Mouse (Mus musculus): ENCODE measurements around the gene Mtif3. TPM values are rescaled to one million over a fixed set of nuclear protein-coding genes. Genes with fewer than 3 reads are reported as not detected.
A peak's percentile ranks its signal among the peaks of the same experiment; 100 is the strongest.
"Not testable (repeated sequence)": the region's sequence is repeated elsewhere in the genome, so short reads cannot be mapped to it uniquely, and the experiment has no call there.

Mtif3 gene
- total RNA-seq, 2 experiments from 2014 or later: 18.1 to 24.9 TPM

GRCm38 (mm10) chr5:146948508-146949088 lies 15.0 kb downstream of the Mtif3 start, which contains the start of gene Gtf3a:
Gene Gtf3a, plus strand, starts transcription at chr5:146948657.
- Histone ChIP-seq H3K27ac (peak within 1 kb of the TSS; percentile 88), H3K4me3 (peak within 1 kb of the TSS; percentile 75)
- intact Hi-C loops (cut with DNase I): loop anchor here (1.0 kb wide), 1 partner anchor 11 kb away; no protein-coding TSS in a partner anchor
- DNase-seq (ENCODE audit: extremely low spot score in 1 of 2, low spot score in 2 of 2): peak; percentile 68 to 75
- TF ChIP-seq CTCF (IDR thresholded peaks at IDR 0.05): no peak

- no peak for DNase-seq (ENCODE audit: extremely low spot score in 1 of 2, low spot score in 2 of 2)
- Histone ChIP-seq H3K27ac (peak overlapping the region; percentile 88), H3K4me3 (peak overlapping the region; percentile 75)
- intact Hi-C loops (cut with DNase I): no loop called here
- TF ChIP-seq CTCF (IDR thresholded peaks at IDR 0.05): no peak
These were observed 15.5 kb downstream of the Mtif3 start for GRCm38 (mm10) chr5:146948041-146948507.

DNA sequence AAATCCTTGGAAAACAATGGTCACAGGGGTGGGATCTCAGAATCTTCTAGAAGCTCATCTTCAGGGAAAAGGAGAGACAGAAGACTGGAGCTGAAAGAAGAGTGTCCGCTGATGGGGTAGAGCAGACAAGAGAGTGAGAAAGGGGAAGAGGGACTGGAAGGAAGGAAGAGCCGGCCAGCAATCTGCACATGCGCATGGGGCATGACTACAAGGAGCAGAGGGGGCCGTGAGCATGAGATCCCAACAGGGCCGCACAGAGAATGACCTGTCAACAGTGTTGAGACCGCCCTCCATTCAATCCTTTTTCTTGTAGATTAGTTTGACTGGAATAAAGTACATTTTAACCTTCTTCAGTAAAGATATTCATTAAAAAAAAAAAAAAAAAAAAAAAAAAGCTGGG lies 16.1 kb downstream of the Mtif3 start:
- DNase-seq (ENCODE audit: extremely low spot score in 1 of 2, low spot score in 2 of 2): no peak
- intact Hi-C loops (cut with DNase I): no loop called here
- TF ChIP-seq CTCF (IDR thresholded peaks at IDR 0.05): no peak
- Histone ChIP-seq H3K27ac (no peak overlapping the region), H3K4me3 (no peak overlapping the region)

- no peak for DNase-seq (ENCODE audit: extremely low spot score in 1 of 2, low spot score in 2 of 2)
- intact Hi-C loops (cut with DNase I): no loop called here
- no peak for TF ChIP-seq CTCF (IDR thresholded peaks at IDR 0.05)
- Histone ChIP-seq H3K4me3 (no peak overlapping the region), H3K27ac (no peak overlapping the region)
These were observed 16.9 kb downstream of the Mtif3 start for GRCm38 (mm10) chr5:146946682-146947081.

DNA sequence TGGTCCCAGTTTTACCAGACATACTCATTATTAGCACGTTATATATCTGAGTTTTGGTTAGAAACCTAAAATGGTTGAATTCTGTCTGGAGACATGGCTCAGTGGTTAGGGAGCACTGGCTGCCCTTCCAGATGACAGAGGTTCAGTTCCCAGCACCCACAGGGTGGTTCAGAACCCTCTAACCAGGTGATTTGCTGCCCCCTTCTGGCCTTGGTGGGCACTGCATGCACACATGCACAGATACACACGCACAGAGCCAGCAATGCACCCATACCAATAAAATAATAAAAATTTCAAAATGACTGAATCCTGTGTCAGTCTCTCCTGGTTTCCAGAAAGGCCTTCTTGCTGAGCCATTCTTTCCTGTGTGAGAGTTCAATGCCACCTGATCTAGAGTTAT lies 19.0 kb downstream of the Mtif3 start:
- intact Hi-C loops (cut with DNase I): no loop called here
- TF ChIP-seq CTCF (IDR thresholded peaks at IDR 0.05): peak; percentile 24
- DNase-seq (ENCODE audit: extremely low spot score in 1 of 2, low spot score in 2 of 2): no peak

DNA sequence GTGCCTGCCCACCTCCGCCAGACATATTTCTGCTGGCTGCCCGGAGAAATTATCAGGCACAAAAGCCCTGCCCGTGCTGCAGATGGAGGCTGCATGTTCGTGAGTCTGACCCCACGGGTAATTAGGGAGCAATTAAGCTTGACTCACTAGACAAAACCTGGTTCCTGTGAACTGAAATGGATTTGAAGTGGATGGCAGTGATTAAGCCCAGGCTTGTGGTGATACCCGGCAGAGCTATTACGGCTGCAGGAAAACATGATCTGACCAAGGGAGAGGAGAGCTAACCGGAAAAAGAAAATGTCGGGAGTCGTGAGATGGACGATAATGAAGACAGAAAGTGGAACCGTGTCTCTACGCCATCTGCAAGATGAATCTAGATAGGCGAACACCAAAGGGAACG lies 20.6 kb downstream of the Mtif3 start:
- Histone ChIP-seq H3K4me3 (no peak overlapping the region), H3K27ac (no peak overlapping the region)
- no peak for DNase-seq (ENCODE audit: extremely low spot score in 1 of 2, low spot score in 2 of 2)
- intact Hi-C loops (cut with DNase I): no loop called here
- TF ChIP-seq CTCF (IDR thresholded peaks at IDR 0.05): no peak

More for the DNA sequence above, 19.0 kb downstream of the Mtif3 start:
- Histone ChIP-seq H3K27ac (no peak overlapping the region), H3K4me3 (no peak overlapping the region)

- DNase-seq (ENCODE audit: extremely low spot score in 1 of 2, low spot score in 2 of 2); intact Hi-C loops (cut with DNase I); H3K27ac ChIP-seq; H3K4me3 ChIP-seq: not testable (repeated sequence)
These were observed 21.7 kb downstream of the Mtif3 start for GRCm38 (mm10) chr5:146941939-146942338.

- Histone ChIP-seq H3K4me3 (no peak overlapping the region), H3K27ac (no peak overlapping the region)
- DNase-seq (ENCODE audit: extremely low spot score in 1 of 2, low spot score in 2 of 2): no peak
- TF ChIP-seq CTCF (IDR thresholded peaks at IDR 0.05): peak; percentile 85
- intact Hi-C loops (cut with DNase I): loop anchor here (1.0 kb wide), 1 partner anchor 287 kb away; no protein-coding TSS in a partner anchor
These were observed 23.4 kb downstream of the Mtif3 start for GRCm38 (mm10) chr5:146940219-146940618.

DNA sequence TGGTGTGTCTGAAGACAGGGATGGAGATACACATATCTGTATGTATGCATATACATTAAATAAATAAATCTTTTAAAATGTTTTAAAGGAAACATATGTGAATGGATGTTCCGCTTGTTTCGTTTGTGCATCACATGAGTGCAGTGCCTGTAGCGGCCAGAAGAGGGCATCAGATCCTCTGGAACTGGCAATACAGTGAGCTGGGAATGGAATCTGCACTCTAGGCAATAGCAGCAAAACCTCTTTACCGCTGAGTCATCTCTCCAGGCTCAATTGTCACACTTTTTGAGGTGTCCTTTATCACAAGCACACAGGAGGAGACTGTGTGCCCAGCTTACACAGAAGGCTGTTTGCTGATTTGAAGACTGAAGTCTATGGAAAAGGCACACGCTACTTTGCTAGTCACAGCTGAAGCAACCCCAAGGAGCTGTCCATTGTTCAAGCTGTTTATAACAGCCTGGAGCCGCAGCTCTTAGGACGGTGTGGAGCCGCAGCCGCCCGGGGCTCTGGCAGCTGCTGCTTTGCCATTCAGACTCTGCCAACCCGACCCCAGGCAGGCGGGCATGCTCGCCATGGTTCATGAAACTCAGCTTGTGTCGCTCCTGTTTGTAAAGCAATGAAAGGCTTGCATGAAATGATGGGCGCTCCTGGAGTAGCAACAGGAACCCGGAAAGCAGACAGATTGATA lies 24.3 kb downstream of the Mtif3 start:
- intact Hi-C loops (cut with DNase I): no loop called here
- Histone ChIP-seq H3K27ac (no peak overlapping the region), H3K4me3 (no peak overlapping the region)
- no peak for DNase-seq (ENCODE audit: extremely low spot score in 1 of 2, low spot score in 2 of 2)
- TF ChIP-seq CTCF (IDR thresholded peaks at IDR 0.05): peak; percentile 35

- intact Hi-C loops (cut with DNase I): no loop called here
- Histone ChIP-seq H3K27ac (no peak overlapping the region), H3K4me3 (no peak overlapping the region)
- TF ChIP-seq CTCF (IDR thresholded peaks at IDR 0.05): no peak
- DNase-seq (ENCODE audit: extremely low spot score in 1 of 2, low spot score in 2 of 2): no peak
These were observed 25.8 kb downstream of the Mtif3 start for GRCm38 (mm10) chr5:146937541-146938503.

DNA sequence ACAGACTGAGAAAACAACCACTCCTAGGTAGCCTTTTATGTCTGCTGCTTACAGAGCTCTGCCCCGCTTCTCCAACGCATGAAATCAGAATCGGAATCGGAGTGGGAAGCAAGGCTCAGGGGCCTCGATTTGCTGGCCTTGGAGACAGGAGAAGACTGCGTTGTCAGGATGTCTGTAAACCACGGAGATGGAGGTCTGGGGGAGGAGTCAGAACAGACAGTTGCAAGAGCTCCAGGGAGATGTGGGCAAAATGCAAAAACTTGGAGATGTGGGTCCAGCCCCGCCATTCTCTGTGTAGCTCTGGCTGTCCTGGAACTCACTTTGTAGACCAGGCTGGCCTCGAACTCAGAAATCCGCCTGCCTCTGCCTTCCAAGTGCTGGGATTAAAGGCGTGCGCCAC lies 30.1 kb downstream of the Mtif3 start:
- H3K4me3 ChIP-seq: no peak overlapping the region
- DNase-seq (ENCODE audit: extremely low spot score in 1 of 2, low spot score in 2 of 2): no peak
- TF ChIP-seq CTCF (IDR thresholded peaks at IDR 0.05): no peak
- intact Hi-C loops (cut with DNase I): no loop called here
- H3K27ac ChIP-seq: no peak overlapping the region

Measured in left cerebral cortex, adult 2 months (tissue).